Mouse (Mus musculus): Measurements from ENCODE around the gene Ripor3.

- TF ChIP-seq TAL1 (IDR thresholded peaks at IDR 0.05; ENCODE audit: low read length): no peak
- TF ChIP-seq GATA1 (IDR thresholded peaks at IDR 0.05; ENCODE audit: low read length): no peak
Observed at GRCm38 (mm10) chr2:167984371-167984770, 26.0 kb downstream of the Ripor3 start.

Measured in erythroblast, embryonic 14.5 days (primary cell).